Mouse (Mus musculus): Measurements from ENCODE around the gene Prkch. TPM values are rescaled to one million over a fixed set of nuclear protein-coding genes. Genes with fewer than 3 reads are reported as not detected.

The Prkch gene
- polyA plus RNA-seq, 1 experiment: 0.02 TPM

GRCm38 (mm10) chr12:73786909-73787308 lies 202.3 kb downstream of the Prkch start:
- Histone ChIP-seq H3K79me3 (ENCODE audit: low read depth) (no peaks in the 10 kb centered on the region), H3K4me3 (ENCODE audit: insufficient read depth, poor library complexity, severe bottlenecking) (no peak overlapping the region), H3ac (ENCODE audit: control insufficient read depth, insufficient read length, low read depth) (no peak overlapping the region), H3K79me2 (ENCODE audit: control insufficient read depth, insufficient read depth) (no peaks in the 10 kb centered on the region), H3K27me3 (ENCODE audit: control insufficient read depth, insufficient read depth, insufficient read length) (no peaks in the 10 kb centered on the region), H3K36me3 (ENCODE audit: control insufficient read depth, insufficient read depth) (no peaks in the 10 kb centered on the region)
- no peak for TF ChIP-seq MAX (IDR thresholded peaks at IDR 0.05)
- TF ChIP-seq CEBPB (IDR thresholded peaks at IDR 0.05; ENCODE audit: low read depth): no peak
- no peak for TF ChIP-seq USF1 (IDR thresholded peaks at IDR 0.05; ENCODE audit: low read depth)
- TF ChIP-seq FOSL1 (IDR thresholded peaks at IDR 0.05; ENCODE audit: insufficient read depth, low read length, poor library complexity, severe bottlenecking): no peak
- no peak for TF ChIP-seq MYOG (IDR thresholded peaks at IDR 0.05; ENCODE audit: control insufficient read depth, extremely low read depth, insufficient read length)
- TF ChIP-seq MYOD1 (IDR thresholded peaks at IDR 0.05; ENCODE audit: control insufficient read depth, insufficient read length, low read depth): no peak
- TF ChIP-seq CTCF (IDR thresholded peaks at IDR 0.05; ENCODE audit: control insufficient read depth, insufficient read depth, insufficient read length): no peak

- H3K79me2 ChIP-seq (ENCODE audit: control insufficient read depth, insufficient read depth): no peaks in the 10 kb centered on the region
- no peaks in the 10 kb centered on the region for H3K79me3 ChIP-seq (ENCODE audit: low read depth)
- no peak overlapping the region for H3ac ChIP-seq (ENCODE audit: control insufficient read depth, insufficient read length, low read depth)
- no peaks in the 10 kb centered on the region for H3K27me3 ChIP-seq (ENCODE audit: control insufficient read depth, insufficient read depth, insufficient read length)
- no peak for TF ChIP-seq MYOD1 (IDR thresholded peaks at IDR 0.05; ENCODE audit: control insufficient read depth, insufficient read length, low read depth)
- TF ChIP-seq MAX (IDR thresholded peaks at IDR 0.05): no peak
- no peak for TF ChIP-seq MYOG (IDR thresholded peaks at IDR 0.05; ENCODE audit: control insufficient read depth, extremely low read depth, insufficient read length)
- no peak for TF ChIP-seq CEBPB (IDR thresholded peaks at IDR 0.05; ENCODE audit: low read depth)
- no peak for TF ChIP-seq CTCF (IDR thresholded peaks at IDR 0.05; ENCODE audit: control insufficient read depth, insufficient read depth, insufficient read length)
- H3K4me3 ChIP-seq (ENCODE audit: insufficient read depth, poor library complexity, severe bottlenecking): no peak overlapping the region
- no peaks in the 10 kb centered on the region for H3K36me3 ChIP-seq (ENCODE audit: control insufficient read depth, insufficient read depth)
Observed at GRCm38 (mm10) chr12:73788850-73789249, 204.3 kb downstream of the Prkch start.

- Histone ChIP-seq H3K4me3 (ENCODE audit: insufficient read depth, poor library complexity, severe bottlenecking) (no peak overlapping the region), H3K79me3 (ENCODE audit: low read depth) (no peaks in the 10 kb centered on the region), H3K36me3 (ENCODE audit: control insufficient read depth, insufficient read depth) (no peaks in the 10 kb centered on the region), H3K27me3 (ENCODE audit: control insufficient read depth, insufficient read depth, insufficient read length) (no peaks in the 10 kb centered on the region), H3K79me2 (ENCODE audit: control insufficient read depth, insufficient read depth) (no peaks in the 10 kb centered on the region), H3ac (ENCODE audit: control insufficient read depth, insufficient read length, low read depth) (peak overlapping the region; percentile 40)
- TF ChIP-seq USF1 (IDR thresholded peaks at IDR 0.05; ENCODE audit: low read depth) (no peak), FOSL1 (IDR thresholded peaks at IDR 0.05; ENCODE audit: insufficient read depth, low read length, poor library complexity, severe bottlenecking) (peak; percentile 65), CEBPB (IDR thresholded peaks at IDR 0.05; ENCODE audit: low read depth) (peak; percentile 90), MYOG (IDR thresholded peaks at IDR 0.05; ENCODE audit: control insufficient read depth, extremely low read depth, insufficient read length) (no peak), MAX (IDR thresholded peaks at IDR 0.05) (no peak), CTCF (IDR thresholded peaks at IDR 0.05; ENCODE audit: control insufficient read depth, insufficient read depth, insufficient read length) (no peak), MYOD1 (IDR thresholded peaks at IDR 0.05; ENCODE audit: control insufficient read depth, insufficient read length, low read depth) (peak; percentile 93)
Observed at GRCm38 (mm10) chr12:73790571-73791108, 206.0 kb downstream of the Prkch start.

GRCm38 (mm10) chr12:73793216-73793615 lies 208.6 kb downstream of the Prkch start:
- Histone ChIP-seq H3K36me3 (ENCODE audit: control insufficient read depth, insufficient read depth) (no peaks in the 10 kb centered on the region), H3K4me3 (ENCODE audit: insufficient read depth, poor library complexity, severe bottlenecking) (no peak overlapping the region), H3ac (ENCODE audit: control insufficient read depth, insufficient read length, low read depth) (no peak overlapping the region), H3K79me3 (ENCODE audit: low read depth) (no peaks in the 10 kb centered on the region), H3K27me3 (ENCODE audit: control insufficient read depth, insufficient read depth, insufficient read length) (no peaks in the 10 kb centered on the region), H3K79me2 (ENCODE audit: control insufficient read depth, insufficient read depth) (no peaks in the 10 kb centered on the region)
- no peak for TF ChIP-seq MYOG (IDR thresholded peaks at IDR 0.05; ENCODE audit: control insufficient read depth, extremely low read depth, insufficient read length)
- no peak for TF ChIP-seq FOSL1 (IDR thresholded peaks at IDR 0.05; ENCODE audit: insufficient read depth, low read length, poor library complexity, severe bottlenecking)
- no peak for TF ChIP-seq MAX (IDR thresholded peaks at IDR 0.05)
- no peak for TF ChIP-seq USF1 (IDR thresholded peaks at IDR 0.05; ENCODE audit: low read depth)
- no peak for TF ChIP-seq MYOD1 (IDR thresholded peaks at IDR 0.05; ENCODE audit: control insufficient read depth, insufficient read length, low read depth)
- no peak for TF ChIP-seq CTCF (IDR thresholded peaks at IDR 0.05; ENCODE audit: control insufficient read depth, insufficient read depth, insufficient read length)
- TF ChIP-seq CEBPB (IDR thresholded peaks at IDR 0.05; ENCODE audit: low read depth): no peak

- Histone ChIP-seq H3K36me3 (ENCODE audit: control insufficient read depth, insufficient read depth) (no peaks in the 10 kb centered on the region), H3ac (ENCODE audit: control insufficient read depth, insufficient read length, low read depth) (no peak overlapping the region), H3K4me3 (ENCODE audit: insufficient read depth, poor library complexity, severe bottlenecking) (no peak overlapping the region), H3K79me3 (ENCODE audit: low read depth) (no peaks in the 10 kb centered on the region), H3K27me3 (ENCODE audit: control insufficient read depth, insufficient read depth, insufficient read length) (no peaks in the 10 kb centered on the region), H3K79me2 (ENCODE audit: control insufficient read depth, insufficient read depth) (no peaks in the 10 kb centered on the region)
- no peak for TF ChIP-seq CEBPB (IDR thresholded peaks at IDR 0.05; ENCODE audit: low read depth)
- no peak for TF ChIP-seq MYOG (IDR thresholded peaks at IDR 0.05; ENCODE audit: control insufficient read depth, extremely low read depth, insufficient read length)
- TF ChIP-seq MYOD1 (IDR thresholded peaks at IDR 0.05; ENCODE audit: control insufficient read depth, insufficient read length, low read depth): no peak
- TF ChIP-seq USF1 (IDR thresholded peaks at IDR 0.05; ENCODE audit: low read depth): no peak
- no peak for TF ChIP-seq MAX (IDR thresholded peaks at IDR 0.05)
- no peak for TF ChIP-seq FOSL1 (IDR thresholded peaks at IDR 0.05; ENCODE audit: insufficient read depth, low read length, poor library complexity, severe bottlenecking)
- no peak for TF ChIP-seq CTCF (IDR thresholded peaks at IDR 0.05; ENCODE audit: control insufficient read depth, insufficient read depth, insufficient read length)
Observed at GRCm38 (mm10) chr12:73793744-73794143, 209.1 kb downstream of the Prkch start.
